Mouse (Mus musculus) urinary bladder, postnatal 10 days (tissue): ENCODE measurements around the gene Pqbp1.

ENCODE experiments used
- DNase-seq: peaks from one replicate; pipeline ENCODE4 v3.0.0; 2022; ENCODE audit warnings: low spot score

Pqbp1 gene

GRCm38 (mm10) chrX:7878495-7878894, 20.6 kb downstream of the Pqbp1 start:
- DNase-seq, result no peak

- DNase-seq, result no peak
Observed at GRCm38 (mm10) chrX:7878007-7878419, 21.1 kb downstream of the Pqbp1 start, which contains the start of gene Pim2. Pim2 (plus strand) TSS chrX:7878262.

- no peak for DNase-seq
Observed at GRCm38 (mm10) chrX:7869826-7870225, 29.2 kb downstream of the Pqbp1 start.

GRCm38 (mm10) chrX:7868506-7868905, 30.6 kb downstream of the Pqbp1 start:
- no peak for DNase-seq

GRCm38 (mm10) chrX:7867141-7867540, 31.9 kb downstream of the Pqbp1 start:
- DNase-seq, result no peak

- no peak for DNase-seq
Observed at GRCm38 (mm10) chrX:7865786-7866185, 33.3 kb downstream of the Pqbp1 start.

- no peak for DNase-seq
Observed at GRCm38 (mm10) chrX:7865343-7865742, 33.7 kb downstream of the Pqbp1 start.

GRCm38 (mm10) chrX:7864551-7864950, 34.5 kb downstream of the Pqbp1 start:
- no peak for DNase-seq

GRCm38 (mm10) chrX:7863181-7863580, 35.9 kb downstream of the Pqbp1 start:
- DNase-seq, result no peak

GRCm38 (mm10) chrX:7859191-7859753, 39.8 kb downstream of the Pqbp1 start:
- DNase-seq, result no peak

- DNase-seq, result no peak
Observed at GRCm38 (mm10) chrX:7854578-7854977, 44.5 kb downstream of the Pqbp1 start.

GRCm38 (mm10) chrX:7847845-7848244, 51.2 kb downstream of the Pqbp1 start:
- DNase-seq, result no peak
